Mouse (Mus musculus) brain, adult 10 weeks (tissue): ENCODE results near the gene Men1. TPM values are rescaled to one million over a fixed set of nuclear protein-coding genes. Genes with fewer than 3 reads are reported as not detected.

Experiments used
- polyA plus RNA-seq: library from polyadenylated mRNA; stranded (reverse); fragments of 350-450 nt; fragmentation: Illumina TruSeq; extraction: RNeasy Lipid Tissue Mini Kit (QIAGEN cat#74804); gene quantifications from one replicate; pipeline ENCODE4 v1.2.3, GENCODE M21; 2015; ENCODE audit warnings: low read depth, low replicate concordance

The Men1 gene
- polyA plus RNA-seq: 44.9 TPM

DNA sequence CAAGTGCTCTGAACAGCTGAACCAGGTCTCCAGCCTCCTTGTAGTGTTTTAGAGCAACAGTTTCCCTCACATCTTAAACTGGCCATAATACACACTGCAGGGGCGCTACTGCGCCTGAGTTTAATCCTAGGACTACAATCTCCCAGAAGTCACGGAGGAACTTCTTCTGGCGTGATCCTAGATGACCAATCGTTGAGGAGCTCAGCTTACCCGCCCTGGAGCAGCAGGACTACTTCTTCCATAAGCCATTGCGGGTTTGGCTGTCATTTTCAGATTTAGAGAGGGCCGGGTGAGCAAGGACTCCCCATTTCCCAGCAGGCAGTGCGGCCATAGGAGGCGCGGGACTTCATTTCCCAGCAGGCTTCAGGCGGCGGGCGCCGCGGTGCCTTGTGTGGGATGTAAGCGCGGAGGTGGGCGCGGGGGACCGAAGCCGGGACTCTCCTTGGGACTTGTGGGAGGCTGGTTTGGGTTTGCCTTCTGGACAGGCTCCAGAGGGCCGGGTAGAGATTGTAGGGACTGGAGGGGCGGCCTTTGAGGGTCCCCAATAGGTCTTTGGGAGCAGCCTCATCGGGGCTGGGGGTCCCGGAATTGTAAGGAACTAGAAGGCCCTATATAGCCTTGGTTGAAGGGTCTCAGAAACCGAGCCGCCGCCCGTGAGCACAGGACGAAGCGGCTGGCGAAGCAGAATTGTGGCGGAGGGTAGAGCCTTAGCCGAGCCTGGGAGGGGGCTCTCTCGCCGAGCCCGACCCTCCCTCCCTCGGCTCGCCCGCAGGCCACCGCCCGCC lies at the start of gene Men1:
TSS of gene Men1 (plus strand) at position 307 of the 785 bp plus-strand sequence.

DNA sequence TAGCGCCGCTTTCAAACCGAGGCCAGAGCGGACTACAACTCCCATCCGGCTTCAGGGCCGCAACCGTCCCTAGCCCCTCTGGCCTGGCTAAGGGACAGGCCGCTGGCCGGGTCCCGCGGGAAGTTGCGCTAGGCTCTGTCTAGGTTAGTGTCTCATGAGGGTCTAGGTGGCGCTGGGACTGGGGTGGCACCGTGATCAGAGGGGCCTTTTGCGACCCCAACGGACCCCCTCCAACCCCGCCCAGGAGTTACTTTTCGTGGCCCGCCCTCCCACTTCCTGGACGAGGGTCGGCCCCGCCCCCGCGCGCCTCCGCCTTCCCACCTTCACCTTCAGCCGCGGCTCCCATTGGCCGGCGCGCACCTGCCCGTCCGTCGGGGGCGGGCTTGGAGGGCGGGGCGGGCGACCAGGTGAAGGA lies 28.6 kb upstream of the Men1 start, which contains the start of gene Cdc42bpg:
TSS of gene Cdc42bpg (plus strand) at position 320 of the 415 bp plus-strand sequence.

DNA sequence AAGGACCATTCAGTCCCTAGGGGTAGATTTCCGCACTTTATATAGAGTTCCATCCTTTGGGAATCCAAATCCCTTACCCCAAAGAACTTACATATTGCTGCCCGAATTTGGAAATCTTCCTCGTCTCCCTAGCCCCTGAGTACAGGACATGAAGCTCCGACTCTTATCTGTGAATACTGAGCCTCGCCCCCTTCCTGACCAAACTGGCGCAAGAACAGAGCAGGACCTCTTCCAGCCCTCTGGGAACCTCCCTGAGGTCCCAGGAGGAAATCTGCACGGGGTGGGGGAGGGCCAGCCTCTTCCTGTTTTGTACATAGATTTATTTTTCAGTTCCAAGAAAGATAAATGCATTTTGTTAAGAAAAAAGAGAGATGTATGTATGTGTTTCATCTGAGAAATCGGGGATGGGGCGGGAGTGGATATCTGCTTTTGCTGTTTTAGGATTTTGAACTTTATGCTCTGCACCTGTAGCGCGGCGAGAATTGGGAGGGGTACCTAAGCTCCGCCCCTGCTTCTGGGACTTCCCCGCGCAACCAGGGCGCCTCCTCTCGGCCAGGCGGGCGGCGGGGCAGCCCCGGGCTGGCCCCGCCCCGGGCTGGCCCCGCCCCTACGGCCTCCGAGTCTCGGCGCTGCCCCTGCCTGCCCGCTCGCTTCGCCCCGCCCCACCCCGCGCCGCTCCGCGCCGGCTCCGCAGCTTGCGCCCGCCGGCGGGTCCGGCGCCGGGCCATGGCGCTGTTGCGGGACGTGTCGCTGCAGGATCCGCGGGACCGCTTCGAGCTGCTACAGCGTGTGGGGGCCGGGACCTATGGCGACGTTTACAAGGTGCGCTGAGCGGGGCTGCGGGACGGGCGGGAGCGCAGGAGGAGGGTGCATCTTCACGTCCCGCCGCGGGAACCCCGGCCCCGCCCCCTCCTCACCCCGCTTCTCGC lies 6.0 kb downstream of the Men1 start, which contains the start of gene Map4k2:
TSS of gene Map4k2 (plus strand) at position 612 of the 929 bp plus-strand sequence.

GRCm38 (mm10) chr19:6363411-6364240 lies 28.8 kb downstream of the Men1 start, which contains the start of gene Sf1:
Gene Sf1, plus strand, starts transcription at chr19:6363690.

GRCm38 (mm10) chr19:6384128-6384527 lies 49.3 kb downstream of the Men1 start, which contains the start of gene Pygm:
Gene Pygm, plus strand, starts transcription at chr19:6384399.

Other genes with a start within 250 kb of the Men1 start
- 0.42 TPM for gene Cdca5, start 250.0 kb upstream of the Men1 start, polyA plus RNA-seq
- gene AC131692.1, start 240.6 kb upstream of the Men1 start, polyA plus RNA-seq: not detected
- not detected for gene Naaladl1, start 229.2 kb upstream of the Men1 start, polyA plus RNA-seq
- gene Sac3d1, start 216.3 kb upstream of the Men1 start, polyA plus RNA-seq: 16.8 TPM
- gene Snx15, start 206.7 kb upstream of the Men1 start, polyA plus RNA-seq: 39.0 TPM
- not detected for gene Batf2, start 194.0 kb upstream of the Men1 start, polyA plus RNA-seq
- 91.3 TPM for gene Arl2, start 193.4 kb upstream of the Men1 start, polyA plus RNA-seq
- gene Majin, start 150.6 kb upstream of the Men1 start, polyA plus RNA-seq: not detected
- not detected for gene Gpha2, start 108.6 kb upstream of the Men1 start, polyA plus RNA-seq
- gene Ppp2r5b, start 99.1 kb upstream of the Men1 start, polyA plus RNA-seq: 120 TPM
- 18.9 TPM for gene Atg2a, start 93.3 kb upstream of the Men1 start, polyA plus RNA-seq
- 27.8 TPM for gene Ehd1, start 58.3 kb upstream of the Men1 start, polyA plus RNA-seq
- gene Cdc42bpg, start 28.5 kb upstream of the Men1 start, polyA plus RNA-seq: 2.4 TPM
- gene Map4k2, start 6.2 kb downstream of the Men1 start, polyA plus RNA-seq: 71.5 TPM
- gene Sf1, start 28.7 kb downstream of the Men1 start, polyA plus RNA-seq: 147 TPM
- gene Pygm, start 49.4 kb downstream of the Men1 start, polyA plus RNA-seq: 41.5 TPM
- gene Rasgrp2, start 64.4 kb downstream of the Men1 start, polyA plus RNA-seq: 93.5 TPM
- gene Nrxn2, start 83.8 kb downstream of the Men1 start, polyA plus RNA-seq: 190 TPM
- 1.0 TPM for gene Slc22a12, start 208.1 kb downstream of the Men1 start, polyA plus RNA-seq